ENCODE assay signal across 20 mouse cellular contexts in genomic region chr7:112627481-112627880, GRCm38 (mm10). TPM values are rescaled to one million over a fixed set of nuclear protein-coding genes. Genes with fewer than 3 reads are reported as not detected.
A peak's percentile ranks its signal among the peaks of the same experiment; 100 is the strongest.
DNase-seq lines count a peak whose midpoint lies in the region; ATAC-seq lines count a peak whose summit lies in the region.
"Had no signal": no experiment of that assay in that cellular context is flagged by ENCODE, and none has a peak within 500 bp of the region (broad histone marks: within the 10 kb centered on the region; RNA-seq: fewer than 3 reads in every experiment).

No protein-coding gene starts in this region.

- intact Hi-C loops in left cerebral cortex, postnatal 14 days (cut with DNase I) = no loop called here

- H3K27me3 ChIP-seq in limb, embryonic 12.5 days = no peaks in the 10 kb centered on the region
- H3K27me3 ChIP-seq in limb, embryonic 10.5 days (ENCODE audit: low read depth, poor library complexity, severe bottlenecking) = no peaks in the 10 kb centered on the region
- H3K27me3 ChIP-seq in embryonic facial prominence, embryonic 12.5 days = no peaks in the 10 kb centered on the region
- H3K27me3 ChIP-seq: CH12.LX; midbrain, embryonic 15.5 days; neural tube, embryonic 13.5 days had no signal

- H3K4me3 ChIP-seq in limb, embryonic 12.5 days (replicated peaks) = no peak overlapping the region
- no peak overlapping the region for H3K4me3 ChIP-seq in limb, embryonic 10.5 days
- no peak overlapping the region for H3K4me3 ChIP-seq in embryonic facial prominence, embryonic 12.5 days
- H3K4me3 ChIP-seq: forebrain, embryonic 10.5 days; midbrain, embryonic 15.5 days; neural tube, embryonic 13.5 days had no signal

- no peak overlapping the region for H3K27ac ChIP-seq in limb, embryonic 12.5 days
- H3K27ac ChIP-seq in limb, embryonic 10.5 days = no peak overlapping the region
- H3K27ac ChIP-seq in embryonic facial prominence, embryonic 12.5 days = peak overlapping the region; percentile 84; the same call in 1 of the 2 replicates
- H3K27ac ChIP-seq: forebrain, embryonic 10.5 days; liver, embryonic 14.5 days; midbrain, embryonic 15.5 days; neural tube, embryonic 13.5 days had no signal

- H3K4me2 ChIP-seq in limb, embryonic 12.5 days = no peak overlapping the region
- no peak overlapping the region for H3K4me2 ChIP-seq in embryonic facial prominence, embryonic 12.5 days (replicated peaks)
- H3K4me2 ChIP-seq: midbrain, embryonic 15.5 days; neural tube, embryonic 13.5 days had no signal

- no peaks in the 10 kb centered on the region for H3K9me3 ChIP-seq in limb, embryonic 12.5 days
- H3K9me3 ChIP-seq in limb, embryonic 10.5 days (replicated peaks) = no peaks in the 10 kb centered on the region
- no peaks in the 10 kb centered on the region for H3K9me3 ChIP-seq in embryonic facial prominence, embryonic 12.5 days
- H3K9me3 ChIP-seq: forebrain, embryonic 10.5 days; midbrain, embryonic 15.5 days; neural tube, embryonic 13.5 days had no signal

- DNase-seq in limb, embryonic 10.5 days (ENCODE audit: low spot score) = no peak
- peak; percentile 49 to 52 for DNase-seq in left cerebral cortex, postnatal 14 days (ENCODE audit: low spot score in 2 of 2)
- peak; percentile 55 for DNase-seq in telencephalon, adult 2 months (ENCODE audit: low read depth, low spot score)
- DNase-seq in urinary bladder, adult 18-20 months (ENCODE audit: low spot score in 2 of 2) = no peak
- no peak for DNase-seq in spleen, adult 12 weeks (ENCODE audit: low spot score)
- DNase-seq: adrenal gland, adult 2 months; cerebellum, postnatal 10 days; heart, postnatal 10 days; kidney, adult 9 months; layer of hippocampus, adult 9-11 months; lung, postnatal 36 days; thymus, postnatal 4 days had no signal

- H3K4me1 ChIP-seq in limb, embryonic 12.5 days (replicated peaks) = peaks cover 8% of the 10 kb centered on the region
- H3K4me1 ChIP-seq in limb, embryonic 10.5 days = peaks cover 9% of the 10 kb centered on the region
- peaks cover 5% of the 10 kb centered on the region; the same call in 1 of the 2 replicates for H3K4me1 ChIP-seq in embryonic facial prominence, embryonic 12.5 days
- H3K4me1 ChIP-seq: forebrain, embryonic 10.5 days; midbrain, embryonic 15.5 days; neural tube, embryonic 13.5 days had no signal

- no peak overlapping the region for H3K9ac ChIP-seq in limb, embryonic 12.5 days (replicated peaks)
- no peak overlapping the region for H3K9ac ChIP-seq in embryonic facial prominence, embryonic 12.5 days
- H3K9ac ChIP-seq: liver, embryonic 14.5 days; midbrain, embryonic 15.5 days; neural tube, embryonic 13.5 days had no signal

- WGBS in limb, embryonic 12.5 days = 33% methylated on average over 4 of the region's 4 CpGs
- WGBS in limb, embryonic 10.5 days = 67% methylated on average over 4 of the region's 4 CpGs
- 25% methylated on average over 4 of the region's 4 CpGs for WGBS in embryonic facial prominence, embryonic 12.5 days

- peak; percentile 31; the same call in 1 of the 2 replicates for ATAC-seq in limb, embryonic 12.5 days (ENCODE audit: insufficient number of reproducible peaks, insufficient read depth, low FRiP score, low TSS enrichment, low read depth)
- no peak; the same call in 1 of the 2 replicates for ATAC-seq in embryonic facial prominence, embryonic 12.5 days (ENCODE audit: insufficient number of reproducible peaks, insufficient read depth, low FRiP score, low TSS enrichment)
- ATAC-seq: hindbrain, embryonic 16.5 days; midbrain, embryonic 15.5 days had no signal

- no peaks in the 10 kb centered on the region for H3K36me3 ChIP-seq in limb, embryonic 12.5 days
- H3K36me3 ChIP-seq in limb, embryonic 10.5 days = no peaks in the 10 kb centered on the region
- no peaks in the 10 kb centered on the region for H3K36me3 ChIP-seq in embryonic facial prominence, embryonic 12.5 days
- H3K36me3 ChIP-seq: forebrain, embryonic 10.5 days; midbrain, embryonic 15.5 days; neural tube, embryonic 13.5 days had no signal

RNA-seq across cellular contexts. Expression of gene Tead1, which starts 51.6 kb away (rescaled TPM):
- polyA plus RNA-seq in limb, embryonic 12.5 days (2016; fragmentation: Nextera tagmentation; extraction: Ambion mirVana) = 28.7 and 43.6 TPM in 2 replicates
- polyA plus RNA-seq in limb, embryonic 10.5 days (2016; fragmentation: Nextera tagmentation; extraction: Ambion mirVana) = 12.7 and 17.3 TPM in 2 replicates
- polyA plus RNA-seq in embryonic facial prominence, embryonic 12.5 days (2016; fragmentation: Nextera tagmentation; extraction: Ambion mirVana) = 32.8 and 40.0 TPM in 2 replicates
- 10 to 100 TPM; 14.3 to 15.8 TPM for total RNA-seq in left cerebral cortex, postnatal 14 days (2021)
- total RNA-seq: CH12.LX had no signal

Comparison
In these comparisons a context has a peak if more than half of its experiments do, and no peak if none do; other contexts are left out.
1. DNase-seq: peak in left cerebral cortex, postnatal 14 days (2 of 2) and telencephalon, adult 2 months (single experiment); none in limb, embryonic 10.5 days (single experiment), urinary bladder, adult 18-20 months (0 of 2) and spleen, adult 12 weeks (single experiment).